Mouse (Mus musculus) left cerebral cortex, postnatal 36 days (tissue): ENCODE results near the gene Zfp410. TPM values are rescaled to one million over a fixed set of nuclear protein-coding genes. Genes with fewer than 3 reads are reported as not detected.

Experiments
- DNase-seq, 2 experiments: peaks; one replicate each; pipeline ENCODE4 v3.0.0; 2021 to 2022; ENCODE audit warnings: low spot score in 2 of 2, mixed read lengths in 1 of 2
- intact Hi-C: fragments of 180-260 bp; cut with DNase I; formaldehyde crosslinking; loops from one replicate; pipeline ENCODE4 v1.15.1; 2025
- total RNA-seq, 2 experiments: library from RNA; stranded (reverse); gene quantifications; 2 replicates each; pipeline ENCODE4 v1.2.3; 2021

The Zfp410 gene
- total RNA-seq, result 10 to 100 TPM; 30.7 to 39.5 TPM

DNA sequence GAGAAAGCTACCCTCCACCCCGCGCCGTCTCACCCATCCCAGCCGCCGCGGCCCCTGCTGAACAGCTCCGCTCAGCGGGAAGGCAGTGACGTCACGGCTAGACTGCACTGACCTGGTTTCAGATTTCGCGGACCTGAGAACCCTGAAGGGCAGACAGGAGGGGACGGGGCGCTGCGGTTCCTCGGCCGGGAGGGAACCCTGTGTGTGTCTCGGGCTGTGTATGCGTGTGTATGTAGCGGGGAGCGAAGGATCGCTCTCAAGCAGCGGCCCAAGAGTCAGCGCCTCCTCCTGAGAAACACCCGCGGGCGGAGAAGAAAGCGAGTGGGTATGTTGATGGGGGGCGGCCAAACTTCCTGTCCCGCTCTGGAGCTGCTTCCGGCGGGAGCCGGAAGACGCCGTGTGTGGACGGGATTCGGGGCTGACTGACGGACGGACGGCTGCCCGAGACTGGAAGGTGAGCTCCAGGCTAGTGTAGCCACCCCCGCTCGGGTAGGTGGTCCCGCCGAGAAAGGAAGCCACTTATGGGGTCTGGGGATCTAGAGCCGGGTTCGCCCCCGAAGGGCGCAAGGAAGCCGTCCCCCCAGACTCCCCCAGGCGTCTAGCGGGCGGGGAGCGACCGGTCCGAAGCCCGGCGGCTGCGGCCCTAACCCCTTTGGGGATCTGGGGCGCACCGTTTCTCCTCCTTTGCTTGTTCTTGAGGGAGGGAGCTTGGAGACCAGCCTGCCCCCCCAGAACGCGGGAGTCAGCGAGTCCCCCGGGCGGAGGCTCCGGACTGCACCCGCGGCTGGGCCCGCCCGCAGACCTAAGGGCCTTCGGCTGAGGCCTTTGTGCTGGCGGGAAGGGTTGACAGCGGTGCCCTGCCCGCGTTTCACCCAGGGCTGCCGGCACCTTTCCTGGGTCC lies at the start of gene Zfp410:
TSS of gene Zfp410 (plus strand) at position 132 of the 901 bp plus-strand sequence.
- DNase-seq, result peak; percentile 83 to 87
- intact Hi-C loops, result loop anchor here (10.0 kb wide), 1 partner anchor 152 kb away; no protein-coding TSS in a partner anchor

DNA sequence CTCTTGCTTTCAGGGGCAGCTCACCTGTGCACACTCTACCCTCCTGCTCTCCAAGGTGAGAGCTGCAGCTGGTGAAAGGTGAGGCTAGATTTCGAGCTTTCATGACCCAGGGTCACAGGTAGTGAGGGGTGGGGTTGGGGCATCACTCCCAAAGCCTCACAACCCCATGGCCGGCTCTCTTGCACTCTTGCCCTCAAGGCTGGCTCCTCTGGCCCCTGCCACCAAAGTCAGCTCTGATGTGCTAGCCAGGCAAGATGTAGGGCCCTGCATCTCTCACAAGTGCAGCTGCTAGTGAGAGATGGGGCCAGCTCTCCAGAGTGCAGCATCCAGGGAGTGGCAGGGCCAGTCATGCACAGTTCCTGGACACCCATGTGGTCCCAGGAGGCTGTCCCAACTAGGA lies 49.4 kb upstream of the Zfp410 start:
- DNase-seq, result no peak
- intact Hi-C loops, result no loop called here

DNA sequence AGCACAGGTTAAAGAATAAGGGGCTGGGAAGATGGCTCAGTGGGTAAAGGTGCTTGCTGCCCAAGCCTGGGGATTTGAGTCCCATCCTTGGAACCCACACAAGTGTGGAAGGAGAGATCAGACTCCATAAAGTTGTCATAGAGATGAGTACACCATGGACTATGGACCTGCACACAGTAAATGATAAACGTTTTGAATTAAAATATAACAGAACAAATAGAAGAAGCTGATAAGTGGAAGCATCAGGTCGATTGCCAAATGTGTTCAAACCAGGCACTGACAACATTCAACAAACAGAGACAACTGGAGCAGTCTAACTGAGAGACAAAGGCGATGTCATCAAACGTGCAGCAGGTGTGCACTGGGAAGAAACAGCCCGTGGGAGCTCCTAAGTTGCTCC lies 43.3 kb upstream of the Zfp410 start:
- intact Hi-C loops, result no loop called here
- DNase-seq, result no peak

DNA sequence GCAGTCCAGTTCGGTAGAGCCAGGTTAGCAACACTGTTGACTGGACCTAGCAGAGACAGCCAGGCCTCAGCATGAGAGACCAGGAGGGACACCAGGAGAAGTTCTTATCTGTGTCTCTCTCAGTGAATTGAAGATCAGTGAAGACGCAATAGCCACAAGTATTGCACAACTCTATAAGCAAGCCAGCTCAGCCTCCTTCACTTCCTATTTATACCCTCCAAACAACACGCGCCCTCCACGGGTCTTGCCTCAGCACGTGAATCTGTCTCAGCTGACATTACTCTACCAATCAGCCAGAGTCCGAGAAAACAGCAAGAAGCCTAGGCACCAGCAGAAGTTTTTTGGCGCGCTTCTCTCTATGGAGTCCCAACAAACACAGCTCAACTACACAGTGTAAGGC lies 41.4 kb upstream of the Zfp410 start:
- intact Hi-C loops, result no loop called here
- DNase-seq, result no peak

DNA sequence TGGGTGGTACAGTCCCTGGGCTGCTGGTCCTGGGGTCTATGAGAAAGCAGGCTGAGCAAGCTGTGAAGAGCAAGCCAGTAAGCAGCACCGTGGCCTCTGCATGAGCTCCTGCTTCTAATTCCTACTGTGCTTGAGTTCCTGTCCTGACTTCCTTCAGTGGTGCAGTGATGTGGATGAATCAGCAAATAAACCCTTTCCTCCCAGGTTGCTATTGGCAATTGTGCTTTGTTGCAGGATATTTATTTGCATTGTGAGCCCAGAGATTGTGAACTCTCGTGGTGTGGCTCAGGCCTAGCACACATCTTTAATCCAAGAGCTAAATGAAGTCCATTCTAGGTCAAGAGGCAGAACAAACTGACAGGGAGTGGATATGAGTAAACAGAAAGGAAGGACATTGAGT lies 40.4 kb upstream of the Zfp410 start:
- intact Hi-C loops, result no loop called here
- DNase-seq, result no peak

DNA sequence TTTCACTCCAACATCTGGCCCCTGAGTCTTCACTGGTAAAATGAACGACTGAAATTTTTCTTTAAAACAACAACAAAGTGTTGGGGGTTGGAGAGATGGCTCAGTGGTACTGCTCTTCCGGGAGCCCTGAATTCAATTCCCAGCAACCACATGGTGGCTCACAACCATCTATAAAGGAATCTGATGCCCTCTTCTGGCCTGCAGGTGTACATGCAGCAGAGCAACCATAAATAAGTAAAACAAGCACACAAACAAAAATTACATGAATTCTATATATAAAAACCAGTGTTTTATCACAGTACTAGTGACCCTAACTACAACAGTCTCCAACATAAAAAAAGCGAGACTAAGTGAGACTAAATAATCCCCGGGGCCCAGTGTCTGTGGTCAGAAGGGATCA lies 39.9 kb upstream of the Zfp410 start:
- intact Hi-C loops, result no loop called here
- no peak for DNase-seq

DNA sequence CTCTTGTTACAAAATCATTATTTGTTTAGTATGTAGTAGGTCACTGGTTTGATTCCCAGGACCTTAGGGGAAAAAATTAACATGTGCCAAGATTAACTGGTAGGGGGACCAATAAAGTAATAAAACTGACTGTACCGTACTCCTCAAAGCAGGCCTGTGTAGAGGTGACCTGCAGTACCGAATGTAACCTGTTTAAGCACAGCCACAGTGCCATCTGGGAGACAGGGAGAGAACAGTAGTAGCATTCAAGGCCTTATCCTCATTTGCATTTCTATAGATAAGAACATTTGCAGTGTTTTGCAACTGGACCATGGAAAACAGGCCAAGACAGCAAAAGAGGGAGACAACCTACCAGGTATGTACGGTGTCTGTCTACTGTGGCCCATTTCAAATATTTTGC lies 38.8 kb upstream of the Zfp410 start:
- intact Hi-C loops, result no loop called here
- DNase-seq, result no peak

DNA sequence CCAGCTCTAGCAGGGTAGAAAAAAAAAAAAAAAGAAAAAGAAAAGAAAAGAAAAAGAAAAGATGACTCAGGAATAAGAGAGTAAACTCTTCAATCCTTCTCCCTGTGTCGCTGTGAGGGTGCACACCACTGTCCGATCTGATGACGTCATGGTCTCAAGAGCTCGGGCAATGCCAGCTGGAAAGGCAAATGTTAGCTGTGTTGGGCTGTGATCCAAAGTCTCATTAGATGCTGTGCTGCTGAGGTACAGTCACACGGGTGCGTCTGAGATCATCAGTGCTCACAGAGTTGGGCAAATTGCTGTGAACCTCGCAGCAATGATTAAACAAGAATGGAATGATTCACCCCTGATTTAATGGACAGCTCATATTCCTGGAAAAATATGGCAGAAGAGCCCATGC lies 37.8 kb upstream of the Zfp410 start:
- intact Hi-C loops, result loop anchor here (1.0 kb wide), 1 partner anchor 21 kb away; no protein-coding TSS in a partner anchor
- DNase-seq, result no peak

DNA sequence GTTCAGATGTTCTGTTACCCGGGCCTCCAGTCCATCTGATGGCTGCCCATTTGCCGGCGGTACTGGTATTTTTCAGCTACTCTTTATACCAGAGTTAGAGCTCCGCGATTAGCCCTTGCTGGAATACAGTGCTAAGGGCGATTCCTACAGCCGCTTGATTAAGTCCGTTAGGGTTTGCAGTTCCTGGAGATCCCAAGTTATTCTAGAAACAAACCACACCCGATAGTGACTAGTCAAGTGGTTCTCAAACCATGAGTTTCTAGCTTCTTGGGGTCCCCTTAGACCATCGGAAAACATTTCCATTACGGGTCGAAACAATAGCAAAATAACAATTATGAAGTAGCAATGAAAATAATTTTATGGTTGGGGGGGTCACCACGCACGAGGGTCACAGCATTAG lies 32.3 kb upstream of the Zfp410 start:
- intact Hi-C loops, result no loop called here
- DNase-seq, result no peak

DNA sequence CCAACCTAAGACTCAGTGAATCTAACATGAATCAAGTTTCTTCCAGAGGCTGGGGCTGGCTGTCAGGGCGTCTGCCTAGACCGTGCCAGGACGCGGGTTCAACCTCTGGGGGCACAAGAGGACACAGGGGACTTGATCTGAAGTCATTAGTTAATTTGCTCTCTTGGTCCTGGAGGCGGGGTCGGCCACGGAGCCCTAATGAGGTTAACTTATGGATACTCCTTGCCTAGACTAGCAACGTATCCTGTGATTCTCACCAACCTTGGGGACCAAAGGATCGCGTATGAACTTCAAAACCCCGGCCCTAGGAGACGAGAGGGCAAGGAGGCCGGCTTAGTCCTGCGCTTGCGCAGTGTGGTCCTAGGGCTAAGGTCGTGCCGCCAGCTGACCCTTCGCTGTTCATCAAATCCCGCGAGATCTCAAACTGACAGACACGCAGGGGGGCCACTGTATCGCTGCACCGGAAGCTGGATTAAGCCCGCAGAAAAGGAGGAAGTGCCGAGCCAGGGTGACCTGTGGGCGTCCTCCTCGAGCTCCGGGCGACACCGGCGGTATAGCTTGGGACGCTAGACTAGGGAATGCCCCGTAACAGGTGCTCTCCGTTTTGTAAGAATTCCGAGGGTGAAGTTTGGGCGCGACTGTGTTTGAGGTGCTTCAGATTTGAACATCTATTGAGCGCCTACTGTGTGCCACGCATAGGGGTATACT lies 31.6 kb upstream of the Zfp410 start, which contains the start of gene Ptgr2:
TSS of gene Ptgr2 (plus strand) at position 348 of the 708 bp plus-strand sequence.
- DNase-seq, result peak; percentile 83 to 86
- intact Hi-C loops, result no loop called here

DNA sequence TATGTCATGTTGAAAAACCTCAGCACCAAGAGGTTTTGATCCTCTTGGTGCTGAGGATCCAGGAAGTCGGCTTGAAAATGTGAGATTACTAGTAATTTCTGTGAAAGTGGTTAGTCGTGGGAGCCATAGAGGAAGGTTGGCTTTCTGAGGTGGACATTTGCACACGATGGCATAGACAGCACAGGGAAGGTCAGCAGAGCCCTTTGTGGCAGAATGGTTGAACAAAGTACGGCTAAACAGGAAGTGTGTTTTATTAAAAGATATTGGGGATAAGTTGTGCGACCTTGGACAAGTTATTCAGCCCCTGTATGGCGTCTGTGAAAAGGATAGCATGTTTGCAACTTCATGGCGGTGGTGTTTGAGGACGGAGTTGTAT lies 31.1 kb upstream of the Zfp410 start:
- intact Hi-C loops, result no loop called here
- no peak for DNase-seq

DNA sequence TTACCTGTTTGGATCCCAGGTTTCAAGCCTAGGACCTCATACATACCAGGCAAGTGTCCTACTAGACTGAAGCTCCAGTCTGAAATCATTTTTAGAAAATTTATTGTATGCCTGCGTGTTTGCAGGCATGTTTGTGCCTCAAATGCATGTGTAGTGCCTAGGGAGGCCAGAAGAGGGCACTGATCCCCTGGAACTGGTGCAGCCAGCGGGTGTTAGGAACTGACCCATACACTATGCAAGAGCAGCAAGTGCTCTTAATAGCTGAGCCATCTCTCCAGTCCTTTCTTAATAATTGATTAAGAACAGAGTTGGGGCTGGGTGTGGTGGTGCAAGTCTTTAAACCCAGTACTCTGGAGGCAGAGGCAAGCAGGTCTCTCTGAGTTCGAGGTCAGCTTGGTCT lies 28.2 kb upstream of the Zfp410 start:
- DNase-seq, result no peak
- intact Hi-C loops, result no loop called here

DNA sequence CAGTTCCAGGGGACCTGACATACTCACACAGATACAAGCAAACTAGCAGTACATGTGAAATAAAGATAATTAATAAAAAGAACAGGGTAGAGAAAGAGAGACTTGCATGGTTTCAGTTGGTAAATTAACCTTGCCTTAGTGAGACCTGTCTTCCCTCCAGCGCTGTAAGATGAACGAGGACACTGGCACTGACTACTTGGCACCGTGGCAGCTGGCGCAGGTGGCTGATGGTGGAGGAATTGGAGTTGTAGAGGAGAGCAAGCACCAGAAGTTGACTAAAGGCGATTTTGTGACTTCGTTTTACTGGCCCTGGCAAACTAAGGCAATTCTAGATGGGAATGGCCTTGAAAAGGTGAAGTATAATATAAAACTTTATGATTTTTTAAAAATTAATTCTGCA lies 18.8 kb upstream of the Zfp410 start:
- intact Hi-C loops, result no loop called here
- DNase-seq, result no peak

DNA sequence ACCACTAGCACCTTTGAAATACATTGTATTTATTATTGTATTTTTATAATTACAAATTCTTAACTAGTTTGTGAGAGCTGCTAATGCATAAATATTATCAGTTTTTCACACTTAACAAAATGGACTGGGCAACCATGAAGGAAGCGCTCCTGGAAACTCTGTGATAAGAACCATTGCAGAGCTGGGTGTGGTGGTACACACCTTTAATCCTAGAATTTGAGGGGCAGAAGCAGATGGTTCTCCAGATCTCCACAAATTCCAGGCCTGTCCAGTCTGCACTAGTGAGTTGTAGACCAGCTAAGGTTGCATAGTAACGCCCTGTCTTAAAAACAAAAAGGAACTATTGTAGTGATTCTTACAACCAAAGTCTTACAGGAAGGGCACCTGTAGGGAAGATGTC lies 17.4 kb upstream of the Zfp410 start:
- intact Hi-C loops, result no loop called here

DNA sequence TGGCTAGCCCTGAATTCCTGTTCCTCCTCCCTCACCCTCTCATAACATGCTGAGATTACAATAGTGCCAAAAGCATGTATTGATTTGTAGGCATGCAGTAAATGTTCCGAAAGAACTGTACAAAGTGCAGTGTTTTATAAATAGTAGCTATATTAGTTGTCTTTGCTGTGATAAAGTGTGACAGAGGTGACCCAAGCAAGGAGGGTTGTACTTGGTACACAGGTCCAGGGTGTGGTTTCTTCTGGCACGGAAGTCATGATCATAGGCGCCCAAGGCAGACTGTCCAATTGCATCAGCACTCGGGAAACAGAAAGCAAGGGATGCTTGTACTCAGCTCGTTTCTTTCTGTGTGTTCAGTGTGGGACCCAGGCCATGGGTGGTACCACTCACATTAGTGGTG lies 12.6 kb upstream of the Zfp410 start:
- intact Hi-C loops, result no loop called here

More for the DNA sequence above, 17.4 kb upstream of the Zfp410 start:
- DNase-seq, result no peak

DNA sequence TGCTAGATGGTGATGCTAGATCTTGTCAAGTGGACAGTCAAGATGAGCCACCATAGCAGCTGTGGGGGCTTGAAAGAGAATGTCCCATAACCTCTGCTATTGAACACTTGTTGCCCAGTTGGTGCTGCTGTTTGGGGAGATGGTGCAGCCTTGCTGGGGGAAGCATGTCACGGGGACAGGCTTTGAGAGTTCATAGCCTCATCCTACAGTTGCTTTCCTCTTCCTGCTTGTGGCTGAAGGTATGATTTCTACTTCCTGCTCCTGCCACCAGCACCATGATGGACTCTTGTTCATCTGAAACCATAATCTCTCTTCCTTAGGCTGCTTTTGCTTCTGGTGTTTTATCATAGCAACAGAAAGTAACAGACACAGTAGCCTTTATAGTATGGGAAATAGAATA lies 12.1 kb upstream of the Zfp410 start:
- DNase-seq, result no peak
- intact Hi-C loops, result no loop called here

More for the DNA sequence above, 12.6 kb upstream of the Zfp410 start:
- DNase-seq, result no peak

DNA sequence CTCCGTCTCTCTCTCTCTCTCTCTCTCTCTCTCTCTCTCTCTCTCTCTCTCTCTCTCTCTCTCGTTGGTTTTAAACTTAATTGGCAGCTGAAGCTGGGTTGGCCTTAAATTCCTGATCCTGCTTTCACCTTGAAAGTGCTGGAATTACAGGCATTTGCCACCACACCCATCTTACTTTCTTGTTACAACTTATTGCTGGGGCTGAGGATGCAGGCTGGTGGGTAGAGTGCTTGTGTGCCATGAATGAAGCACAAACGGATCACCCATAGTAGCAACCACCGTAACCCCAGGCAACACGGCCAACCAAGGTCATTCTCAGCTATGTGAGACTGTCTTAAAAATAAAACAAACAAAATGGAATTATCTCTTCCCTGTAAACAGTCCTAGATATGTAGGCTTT lies 5.3 kb upstream of the Zfp410 start:
- intact Hi-C loops, result loop anchor here (10.0 kb wide), 1 partner anchor 147 kb away; no protein-coding TSS in a partner anchor
- no peak for DNase-seq

DNA sequence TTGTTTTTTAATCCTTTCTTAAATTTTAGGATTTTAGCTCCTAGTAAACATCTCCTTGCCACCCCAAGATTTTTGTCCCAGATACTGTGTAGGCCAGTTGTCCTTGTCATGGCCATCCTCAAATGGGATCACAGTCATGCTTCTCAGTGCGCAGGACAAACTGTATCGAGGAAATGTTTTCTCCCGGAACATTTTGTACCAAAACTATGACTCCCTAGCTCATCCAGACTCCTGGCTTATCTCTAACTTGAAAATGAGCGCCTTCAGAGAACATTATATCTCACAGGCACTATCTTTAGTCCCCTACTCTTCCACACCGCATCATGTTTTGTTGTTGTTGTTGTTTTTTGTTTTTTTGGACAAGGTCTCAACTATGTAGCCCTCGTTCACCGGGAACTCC lies 646 bp upstream of the Zfp410 start:
- DNase-seq, result no peak
- intact Hi-C loops, result loop anchor here (10.0 kb wide), 1 partner anchor 151 kb away; no protein-coding TSS in a partner anchor

DNA sequence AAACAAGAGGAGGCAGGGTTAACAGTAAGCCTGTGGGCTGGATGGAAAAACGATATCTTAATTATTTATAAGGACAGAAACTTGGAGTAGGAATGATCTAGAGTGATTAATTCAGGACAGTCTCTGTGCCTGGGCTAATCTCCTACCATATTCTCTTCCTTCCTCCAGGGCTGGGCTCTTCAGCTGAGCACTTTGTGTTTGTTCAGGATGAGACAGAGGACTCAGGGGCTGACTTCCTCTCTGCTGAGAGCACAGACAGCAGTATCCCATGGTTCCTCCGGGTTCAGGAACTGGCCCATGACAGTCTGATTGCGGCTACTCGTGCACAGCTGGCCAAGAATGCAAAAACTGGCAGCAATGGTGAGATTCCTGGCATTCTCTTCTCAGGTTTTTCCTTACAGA lies 10.5 kb downstream of the Zfp410 start:
- no peak for DNase-seq
- intact Hi-C loops, result no loop called here

DNA sequence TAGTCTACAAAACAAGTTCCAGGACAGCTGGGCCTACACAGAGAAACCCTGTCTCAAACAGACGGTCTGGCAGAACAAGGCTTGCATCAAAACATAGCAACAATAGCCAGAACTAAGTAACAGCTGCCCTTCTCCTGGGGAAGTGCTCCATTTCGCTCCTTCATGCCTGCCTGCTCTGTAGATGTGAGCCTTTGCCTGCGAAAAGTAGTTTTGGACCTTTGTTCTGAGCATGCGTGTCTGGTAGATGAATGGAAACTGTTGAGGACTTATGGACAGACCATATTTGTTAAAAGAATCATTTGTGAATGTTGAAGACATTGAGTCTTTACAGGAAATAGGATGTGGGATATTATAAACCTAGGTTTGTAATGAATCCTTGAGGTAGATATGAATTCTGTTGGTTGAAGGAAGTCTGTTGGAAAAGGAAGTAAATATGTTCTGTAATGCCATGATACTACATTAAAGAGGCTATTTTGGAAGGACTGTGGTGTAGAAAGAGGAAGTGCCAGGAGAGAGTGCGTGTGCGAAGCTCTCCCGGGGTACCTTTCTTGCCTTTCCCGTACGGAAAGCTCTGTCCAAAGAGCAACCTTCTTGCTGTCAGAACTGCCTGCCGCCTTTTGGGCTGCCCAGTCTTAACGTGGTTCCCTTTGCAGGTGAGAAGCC lies 20.4 kb downstream of the Zfp410 start:
- intact Hi-C loops, result no loop called here
- DNase-seq, result no peak
